Mouse (Mus musculus) c-Kit-positive CD71-negative TER-119-negative erythroid progenitor cells, embryonic 14.5 days (primary cell): Measurements from ENCODE around the gene Scap.

Source experiments
- DNase-seq: peaks from one replicate; pipeline ENCODE4 v3.0.0-alpha.2; 2013; ENCODE audit warnings: low read depth

The Scap gene

DNA sequence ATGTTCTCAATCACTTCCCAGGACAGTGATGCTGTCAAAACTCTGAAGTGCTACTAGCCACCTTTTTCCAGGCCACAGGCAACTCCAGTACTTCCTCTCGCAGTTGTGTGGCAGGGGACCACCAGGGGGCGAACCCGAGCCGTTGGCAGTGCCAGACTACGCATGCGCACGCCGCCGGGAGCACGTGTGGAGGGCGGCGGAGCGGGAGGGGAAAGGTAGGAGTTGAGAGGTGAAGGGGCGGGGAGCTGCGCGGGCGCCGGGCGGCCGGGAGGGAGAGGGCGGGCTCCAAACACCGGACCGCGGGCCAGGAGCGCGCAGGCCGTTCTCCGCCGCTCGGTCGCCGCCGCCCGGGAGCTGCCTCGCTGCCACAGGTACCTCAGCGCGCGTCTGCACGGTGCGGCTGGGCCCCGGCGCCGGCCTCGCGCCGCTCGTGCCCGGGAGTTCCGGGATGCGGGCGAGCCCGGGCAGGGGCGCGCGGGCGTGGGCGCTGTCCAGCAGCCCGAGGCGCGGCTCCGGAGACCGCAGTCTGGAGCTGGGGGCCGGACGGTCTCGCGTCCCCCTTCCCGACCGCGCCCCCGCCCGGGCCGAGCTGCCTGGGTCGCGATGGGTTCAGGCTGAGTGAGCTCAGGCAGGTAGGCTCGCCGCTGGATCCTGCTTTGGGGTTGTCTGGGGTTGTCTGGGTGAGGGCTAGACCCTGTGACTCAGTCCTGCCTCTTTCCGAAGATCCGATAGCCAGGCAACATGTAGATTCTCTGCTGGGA is at the start of gene Scap:
Scap (plus strand) TSS at position 154 of the 761 bp plus-strand sequence.
- DNase-seq = peak; percentile 92

DNA sequence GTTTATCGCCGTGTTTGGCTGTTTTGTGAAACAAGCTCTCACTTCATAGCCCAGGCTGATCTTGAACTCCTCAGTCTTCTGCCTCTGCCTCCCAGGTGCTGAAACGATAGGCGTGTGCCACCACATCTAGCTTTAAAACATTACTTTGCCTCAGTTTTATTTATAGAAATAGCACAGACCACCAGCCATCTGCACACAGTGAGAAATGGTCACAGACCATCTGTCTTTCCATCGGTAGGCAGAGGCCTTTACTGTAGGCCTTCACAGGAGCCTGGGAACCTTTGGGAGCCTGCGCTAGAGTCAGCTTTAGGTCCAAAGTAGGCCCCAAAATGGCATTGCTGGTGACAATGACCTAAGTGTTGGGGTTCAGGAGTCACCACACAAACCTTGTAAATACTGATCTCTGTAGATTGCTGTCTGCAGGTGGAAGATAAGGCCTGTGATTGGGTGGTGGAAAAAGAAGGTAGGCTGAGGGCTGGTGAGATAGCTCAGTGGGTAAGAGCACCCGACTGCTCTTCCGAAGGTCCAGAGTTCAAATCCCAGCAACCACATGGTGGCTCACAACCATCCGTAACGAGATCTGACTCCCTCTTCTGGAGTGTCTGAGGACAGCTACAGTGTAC is 48.9 kb upstream of the Scap start:
- no peak for DNase-seq

DNA sequence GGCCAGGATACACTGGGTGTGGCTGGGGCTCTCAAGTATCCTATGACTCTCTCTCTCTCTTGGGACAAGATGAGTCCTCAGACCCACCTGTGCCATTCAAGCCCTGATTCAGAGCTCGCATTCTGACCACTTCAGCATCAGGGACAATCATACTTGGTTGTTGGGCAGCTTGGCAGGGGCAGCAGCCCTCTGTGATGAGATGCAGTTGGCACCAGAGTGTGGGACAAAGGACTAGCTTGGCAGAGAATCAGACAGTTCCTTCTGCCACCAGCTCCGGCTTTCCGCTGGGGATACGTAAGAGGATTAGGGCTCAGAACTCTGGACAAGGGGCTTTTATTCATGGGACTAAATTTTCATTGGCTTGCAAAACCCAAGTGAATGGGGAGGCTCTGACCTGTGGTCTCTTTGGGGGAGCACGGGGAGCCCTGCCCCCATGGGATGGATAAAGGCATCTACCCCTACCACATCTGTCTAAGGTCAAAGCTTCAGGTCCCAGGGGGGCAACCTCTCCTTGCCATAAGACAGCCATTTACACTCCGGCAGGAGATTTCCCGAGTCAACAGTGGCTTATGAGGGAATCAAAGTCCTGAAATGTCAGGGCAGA is 45.7 kb upstream of the Scap start:
- DNase-seq = no peak

DNA sequence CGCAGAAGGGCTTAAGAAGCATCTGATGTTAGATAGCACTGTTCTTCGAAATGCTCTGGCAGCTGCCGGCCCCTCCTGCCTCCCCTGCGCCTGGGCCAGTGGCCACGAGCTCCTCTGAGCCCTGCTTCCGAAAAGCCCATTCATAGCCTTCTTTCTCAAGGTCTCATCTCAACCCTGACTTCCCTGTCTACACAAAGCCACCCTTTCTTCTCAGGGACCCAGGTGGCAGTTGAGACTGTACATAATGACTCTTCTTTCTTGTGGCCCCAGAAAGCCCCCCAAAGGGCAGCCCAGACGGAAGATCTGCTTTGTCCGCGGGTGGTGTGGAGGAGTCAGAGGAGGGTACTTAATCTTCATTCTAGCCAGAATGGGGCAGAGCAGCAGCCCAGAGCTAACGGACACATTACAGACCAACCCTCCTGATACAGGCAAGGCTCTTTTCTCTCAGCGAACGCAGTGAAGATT is 39.8 kb upstream of the Scap start:
- DNase-seq = no peak

DNA sequence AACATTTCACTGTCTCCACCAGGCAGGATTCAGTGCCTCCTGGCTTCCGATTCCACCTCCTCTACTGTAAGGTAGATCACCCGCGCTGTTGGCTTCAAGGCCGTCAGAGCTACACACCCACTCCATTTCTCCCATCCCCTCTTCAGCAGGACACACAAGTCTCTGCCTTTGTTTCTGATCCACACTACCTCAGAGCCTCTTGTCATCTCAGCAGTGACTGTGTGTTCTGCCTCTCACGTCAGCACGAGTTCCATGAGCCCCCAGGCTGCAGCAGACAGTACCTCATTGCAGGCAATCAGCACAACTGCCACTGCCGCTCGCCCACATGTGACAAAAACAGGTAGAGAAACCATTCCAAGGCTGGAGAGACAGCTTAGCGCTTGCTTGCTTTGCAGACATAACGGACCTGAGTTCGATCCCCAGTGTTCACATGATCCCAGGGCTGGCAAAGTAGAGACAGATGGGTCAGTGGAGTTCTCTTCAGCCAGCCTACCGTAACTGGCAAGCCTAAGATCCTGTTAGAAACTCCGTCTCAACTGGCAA is 39.1 kb upstream of the Scap start:
- no peak for DNase-seq

DNA sequence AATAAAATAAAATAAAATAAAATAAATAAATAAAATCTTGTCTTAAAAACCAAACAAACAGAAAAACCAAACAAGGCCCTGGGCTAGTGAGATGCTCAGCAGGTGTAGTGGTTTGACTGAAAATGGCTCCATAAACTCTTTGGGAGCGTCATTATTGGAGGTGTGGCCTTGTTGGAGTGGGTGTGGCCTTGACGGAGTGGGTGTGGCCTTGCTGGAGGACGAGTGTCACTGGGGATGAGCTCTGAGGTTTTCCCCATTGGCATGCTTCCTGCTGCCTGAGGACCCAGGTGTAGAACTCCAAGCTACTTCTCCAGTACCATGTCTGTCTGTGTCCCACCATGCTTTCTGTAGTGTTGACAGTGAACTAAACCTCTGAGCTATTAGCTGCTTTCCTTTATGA is 38.3 kb upstream of the Scap start:
- DNase-seq = no peak

DNA sequence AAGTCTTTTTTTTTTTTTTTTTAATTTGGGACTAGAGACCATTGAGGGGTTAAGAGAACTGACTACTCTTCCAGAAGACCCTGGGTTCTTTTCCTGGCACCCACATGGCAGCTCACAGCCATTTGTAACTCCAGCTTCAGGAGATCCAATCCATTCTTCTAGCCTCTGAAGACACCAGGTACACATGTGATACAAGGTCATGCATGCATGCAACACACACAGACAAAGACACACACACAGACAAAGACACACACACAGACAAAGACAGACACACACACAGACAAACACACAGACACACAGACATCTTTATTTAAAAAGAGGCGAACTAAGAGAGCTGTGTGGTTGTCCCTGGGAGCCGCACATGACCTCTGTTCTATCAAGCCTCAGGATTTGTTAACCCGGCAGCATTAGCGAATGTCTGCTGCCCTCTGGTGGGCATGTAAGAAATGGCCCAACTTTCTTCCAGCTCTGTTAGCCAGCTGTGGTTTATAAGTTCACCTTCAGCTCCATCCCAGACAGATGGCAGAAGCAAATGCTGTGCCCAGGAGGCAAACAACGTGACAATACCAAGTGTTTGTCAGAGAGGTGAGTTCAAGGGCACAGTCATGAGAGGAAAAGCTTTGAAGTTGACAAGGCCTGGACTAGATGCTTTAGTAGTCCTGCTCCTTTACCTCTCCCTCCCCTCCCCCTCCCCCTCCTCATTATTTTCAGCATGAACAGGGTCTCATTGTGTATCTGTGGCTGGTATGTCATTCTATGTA is 36.0 kb upstream of the Scap start:
- peak; percentile 80 for DNase-seq

DNA sequence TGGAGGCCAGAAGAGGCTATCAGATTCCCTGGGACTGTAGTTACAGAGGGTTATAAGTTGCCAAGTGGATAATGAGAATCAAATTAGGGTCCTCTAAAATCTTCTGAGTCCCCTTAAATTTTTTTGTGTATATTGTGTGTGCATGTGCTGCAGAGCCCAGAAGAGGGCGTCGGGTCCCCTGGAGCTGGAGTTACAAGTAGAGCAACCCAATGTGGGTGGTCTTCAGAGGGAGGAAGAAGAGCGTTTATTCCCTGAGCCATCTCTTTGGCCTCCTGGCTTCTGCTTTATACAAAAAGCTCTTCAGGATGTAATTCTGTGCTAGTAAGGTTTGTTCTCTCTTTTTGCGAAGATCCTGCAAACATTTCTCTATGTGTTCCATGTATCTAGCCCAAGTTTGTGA is 28.6 kb upstream of the Scap start:
- DNase-seq = no peak

DNA sequence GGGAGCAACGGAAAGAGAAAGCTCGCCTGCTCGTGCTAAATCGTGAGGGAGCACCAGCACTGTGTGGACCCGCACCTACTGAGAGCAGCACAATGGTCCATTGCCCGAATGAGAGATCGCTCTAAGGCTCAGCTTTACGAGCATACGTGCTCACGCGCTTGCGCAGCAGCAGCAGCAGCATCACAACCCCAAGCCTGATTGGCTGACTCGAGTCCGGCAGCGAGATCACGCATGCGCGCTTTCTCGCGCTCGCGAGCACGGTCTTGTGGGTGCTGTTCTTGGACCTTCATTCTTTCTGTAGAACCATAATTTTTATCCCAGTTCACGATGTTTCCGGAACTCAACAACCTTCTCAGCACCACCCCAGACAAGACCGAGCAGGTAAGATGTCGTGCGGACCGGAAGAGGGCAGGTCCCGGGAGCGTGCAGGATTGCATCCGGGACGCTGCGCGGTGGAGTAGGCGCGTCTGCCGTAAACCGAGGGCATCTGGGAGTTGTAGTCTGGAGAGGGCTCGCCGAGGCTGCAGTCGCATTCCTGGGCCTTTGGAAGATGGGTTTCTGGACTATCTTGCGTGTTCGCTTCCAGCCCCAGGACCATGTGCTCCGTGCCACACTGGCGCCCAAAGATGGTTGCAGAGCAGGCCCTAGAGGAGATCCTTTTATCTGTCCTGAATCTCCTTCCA is 28.0 kb upstream of the Scap start, which contains the start of gene Elp6:
Elp6 (plus strand) TSS at position 205 of the 683 bp plus-strand sequence.
- DNase-seq = peak; percentile 80

DNA sequence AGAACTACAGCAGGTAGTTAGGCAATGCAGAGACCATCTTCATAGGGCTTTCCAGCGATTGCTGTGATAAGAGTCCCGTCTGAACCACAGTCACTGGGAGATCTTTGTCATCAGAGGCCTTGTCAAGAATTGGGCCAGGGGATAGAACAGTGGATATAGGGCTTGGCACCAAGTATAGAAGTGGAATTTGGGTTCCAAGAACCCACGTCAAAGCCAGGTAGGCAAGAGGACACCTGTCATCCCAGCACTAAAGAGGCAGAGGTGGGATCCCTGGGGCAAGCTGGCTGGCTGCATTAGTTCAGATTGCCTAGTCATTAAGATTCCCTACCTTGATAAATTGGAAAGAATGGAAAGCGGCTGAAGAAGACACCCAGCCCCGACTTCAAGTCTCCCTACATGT is 26.7 kb upstream of the Scap start:
- no peak for DNase-seq

DNA sequence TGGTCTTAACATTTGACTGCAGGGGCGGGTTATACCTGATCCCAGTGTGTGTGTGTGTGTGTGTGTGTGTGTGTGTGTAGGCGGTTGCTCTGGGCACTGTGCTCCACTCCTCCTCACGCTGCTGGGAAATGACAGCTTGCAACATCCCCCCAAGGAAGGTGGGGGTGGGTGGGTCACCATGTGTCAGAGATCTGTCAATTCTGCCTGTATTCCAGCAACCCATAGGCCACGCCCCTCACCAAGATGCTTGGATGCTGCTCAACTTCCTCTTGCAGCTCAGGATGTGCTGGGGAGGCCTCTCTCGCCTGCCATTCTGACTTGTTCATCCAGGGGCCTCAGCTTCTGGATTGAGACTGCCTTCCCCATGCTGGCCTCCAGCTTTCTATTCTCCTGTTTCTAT is 18.4 kb upstream of the Scap start:
- no peak for DNase-seq

DNA sequence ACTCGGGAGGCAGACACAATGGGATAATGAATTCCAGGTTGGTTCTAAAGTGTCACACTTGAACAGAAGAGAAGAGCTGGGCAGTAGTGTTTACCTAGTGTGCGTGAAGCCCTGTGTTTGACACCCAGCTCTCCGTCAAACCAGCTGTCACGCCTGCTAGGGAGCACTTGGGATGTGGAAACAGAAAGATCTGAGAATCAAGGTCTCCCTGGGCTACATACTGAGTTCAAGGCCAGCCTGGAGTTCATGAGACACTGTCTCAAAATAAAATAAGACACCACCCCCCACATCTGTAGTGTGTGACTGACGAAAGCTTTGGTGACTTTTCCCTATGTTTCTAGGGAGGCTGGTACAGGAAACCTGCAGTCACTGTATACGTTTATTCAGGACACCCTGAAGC is 17.7 kb upstream of the Scap start:
- DNase-seq = no peak

DNA sequence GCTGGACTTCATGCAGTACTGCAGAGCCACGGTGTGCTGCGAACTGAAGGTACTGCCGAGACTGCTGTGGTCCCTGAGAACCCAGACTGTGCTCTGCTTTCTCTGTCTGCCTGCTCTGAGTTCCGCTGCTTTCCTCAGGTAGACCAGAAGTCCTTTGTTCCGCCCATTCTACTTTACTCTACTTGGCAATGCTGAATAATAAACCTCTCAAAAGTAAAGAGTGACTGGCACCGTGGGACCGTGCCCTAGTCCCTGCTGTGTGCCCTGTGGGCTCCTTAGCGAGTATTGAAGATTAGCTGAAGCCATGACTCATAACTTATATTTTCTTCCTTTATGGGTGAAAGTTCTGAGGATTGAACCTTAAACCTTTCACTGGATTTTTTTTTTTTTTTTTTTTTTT is 17.2 kb upstream of the Scap start:
- DNase-seq = no peak

DNA sequence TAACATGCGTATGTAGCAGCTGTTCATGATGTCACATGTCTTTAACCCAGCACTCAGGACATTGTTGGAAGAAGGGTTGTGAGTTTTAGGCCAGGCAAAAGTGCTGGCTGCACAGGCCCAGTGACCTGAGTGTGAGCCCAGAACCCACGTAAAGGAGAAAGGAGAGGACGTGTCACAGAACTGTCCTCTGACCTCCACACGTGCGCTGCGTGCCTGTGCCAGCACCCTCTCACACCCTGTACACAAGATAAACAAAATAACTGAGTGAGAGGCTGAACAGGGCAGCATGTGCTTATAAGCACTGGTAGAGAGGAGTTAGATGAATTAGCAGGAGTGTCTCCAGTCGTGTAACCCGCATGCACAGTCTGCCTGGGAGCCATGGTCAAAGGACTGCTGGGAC is 16.6 kb upstream of the Scap start:
- DNase-seq = no peak

DNA sequence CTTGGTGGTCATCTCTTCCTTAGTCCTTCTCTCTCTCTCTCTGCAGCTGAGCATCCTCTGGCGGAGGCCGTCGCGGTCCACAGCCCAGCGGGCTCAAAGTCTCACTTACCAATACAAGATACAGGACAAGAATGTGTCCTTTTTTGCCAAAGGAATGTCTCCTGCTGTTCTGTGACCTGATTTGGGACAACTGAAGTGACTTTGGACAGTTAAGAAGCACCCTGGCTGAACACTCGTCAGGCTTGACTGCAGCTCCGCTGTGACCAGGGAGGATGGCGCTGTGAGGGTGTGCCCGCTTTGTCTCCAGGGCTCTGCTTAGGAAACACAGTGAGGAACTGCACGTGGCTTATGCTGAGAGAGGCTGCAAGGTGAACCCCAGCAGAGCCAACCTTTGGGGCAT is 12.3 kb upstream of the Scap start:
- no peak for DNase-seq

DNA sequence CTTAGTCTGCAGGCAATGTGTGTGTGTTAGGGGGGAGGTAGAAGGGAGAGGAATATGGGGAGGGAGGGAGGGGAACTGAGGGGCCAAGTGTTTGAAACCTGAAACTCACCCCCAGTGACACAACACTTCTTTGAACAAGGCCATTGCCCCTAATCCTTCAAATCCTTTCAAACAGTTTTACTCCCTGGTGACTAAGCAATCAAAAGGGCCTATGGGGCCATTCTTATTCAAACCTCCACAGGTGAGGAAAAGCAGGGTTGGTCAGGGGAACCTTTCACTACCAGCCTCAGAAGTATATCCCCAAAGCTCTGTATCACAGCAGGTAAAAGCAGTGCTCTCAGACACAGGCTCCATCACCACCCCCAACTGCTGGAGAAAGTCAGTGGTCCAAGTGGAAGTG is 10.1 kb upstream of the Scap start:
- DNase-seq = no peak

DNA sequence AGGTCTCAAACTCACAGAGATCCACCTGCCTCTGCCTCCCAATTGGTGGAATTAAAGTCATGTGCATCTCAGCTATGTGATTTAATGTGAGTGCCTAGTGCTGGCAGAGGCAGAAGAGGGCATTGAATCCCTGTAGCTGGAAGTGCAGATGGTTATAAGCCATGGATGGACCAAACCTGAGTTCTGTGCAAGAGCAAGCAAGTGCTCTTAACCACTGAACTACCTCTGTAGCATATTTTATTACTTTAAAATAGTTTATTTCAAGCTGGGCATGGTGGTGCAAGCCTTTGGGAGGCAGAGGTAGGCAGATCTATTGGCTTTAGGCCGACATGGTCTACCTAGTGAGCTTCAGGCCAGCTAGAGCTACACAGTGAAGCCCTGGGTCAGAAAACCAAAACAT is 8.9 kb upstream of the Scap start:
- DNase-seq = no peak

DNA sequence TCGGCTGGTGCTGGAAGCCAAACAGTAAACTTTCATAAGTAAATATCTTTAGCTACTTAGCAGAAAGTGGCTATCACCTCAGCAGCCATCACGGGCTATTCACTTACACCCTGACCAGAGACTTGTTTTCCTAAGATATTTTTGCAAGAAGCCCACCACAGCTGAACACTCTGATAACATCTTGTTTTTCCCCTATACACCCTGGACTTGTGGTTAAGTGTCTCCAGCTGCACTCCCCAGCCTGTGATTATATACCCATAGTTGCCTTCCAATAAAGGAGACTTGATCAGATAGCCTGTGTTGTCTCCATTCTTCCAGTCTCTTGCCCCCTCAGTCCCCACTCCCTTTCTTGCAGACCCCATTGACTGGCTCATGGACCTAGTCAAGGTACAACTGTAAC is 4.9 kb upstream of the Scap start:
- no peak for DNase-seq

DNA sequence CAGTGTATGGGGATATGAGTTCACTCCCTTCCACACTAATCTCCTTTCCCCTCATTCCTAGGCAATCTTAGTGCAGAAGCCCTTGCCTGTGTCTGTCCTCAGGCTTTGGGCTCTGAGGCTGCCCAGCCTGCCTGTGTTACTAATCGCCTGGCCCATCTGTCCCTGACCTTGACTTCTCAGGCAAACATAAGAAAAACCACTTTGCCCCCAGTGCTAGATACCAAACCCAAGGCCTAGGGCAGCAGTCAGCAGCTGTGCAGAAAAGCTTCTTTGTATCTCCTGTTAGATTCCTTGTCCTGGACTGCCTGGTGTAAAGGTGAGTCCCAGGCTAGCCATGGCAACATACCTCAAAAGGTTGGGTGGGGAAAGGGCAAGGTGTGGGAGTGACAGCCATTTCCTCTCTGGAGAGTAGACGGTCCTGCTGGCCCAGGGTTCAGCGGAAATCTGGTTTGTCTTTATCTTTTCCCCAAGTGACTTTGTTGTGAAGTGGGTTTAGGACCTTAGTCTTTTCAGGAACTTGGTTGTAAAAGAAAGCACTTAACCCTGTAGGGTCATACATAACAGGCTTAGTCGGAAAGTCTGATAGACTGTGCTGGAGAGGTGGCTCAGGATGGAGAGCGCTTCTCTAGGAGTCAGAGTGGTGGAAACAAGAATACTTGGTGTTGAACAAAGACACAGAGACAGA is 4.0 kb upstream of the Scap start:
- no peak for DNase-seq

DNA sequence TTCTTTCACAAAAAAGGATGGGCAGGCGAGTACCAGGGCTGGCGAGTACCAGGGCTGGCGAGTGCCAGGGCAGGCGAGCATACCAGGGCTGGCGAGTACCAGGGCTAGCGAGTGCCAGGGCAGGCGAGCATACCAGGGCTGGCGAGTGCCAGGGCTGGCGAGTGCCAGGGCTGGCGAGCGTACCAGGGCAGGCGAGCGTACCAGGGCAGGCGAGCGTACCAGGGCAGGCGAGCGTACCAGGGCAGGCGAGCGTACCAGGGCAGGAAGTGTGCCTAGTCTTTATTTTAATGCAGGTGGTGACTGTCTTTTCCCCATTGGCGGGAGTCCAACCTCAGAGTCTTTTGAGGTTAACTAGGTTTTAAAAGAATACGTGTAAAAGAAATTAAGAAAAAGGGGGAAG is 3.4 kb upstream of the Scap start:
- DNase-seq = no peak

DNA sequence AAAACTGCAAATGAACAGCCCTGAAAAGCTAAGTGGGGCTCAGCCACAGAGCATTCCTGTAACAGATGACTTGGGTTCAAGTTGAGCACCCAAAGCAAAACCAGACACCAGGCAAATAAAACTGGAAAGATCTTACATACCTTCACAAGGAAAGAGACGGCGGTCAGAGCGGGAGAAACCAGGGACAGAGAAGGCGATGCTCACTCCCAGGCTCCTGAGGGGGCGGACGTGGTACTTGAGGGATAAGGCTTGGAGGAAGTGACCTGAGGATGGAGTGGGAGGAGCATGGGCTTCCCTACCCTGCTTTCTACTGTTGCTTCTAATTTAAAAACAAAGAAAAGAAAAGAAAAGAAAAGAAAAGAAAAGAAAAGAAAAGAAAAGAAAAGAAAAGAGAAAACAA is 2.7 kb upstream of the Scap start:
- DNase-seq = no peak
